Mouse (Mus musculus): Measurements from ENCODE around the gene Hnrnpm.

GRCm38 (mm10) chr17:33629487-33630125 is 57.1 kb downstream of the Hnrnpm start:
- TF ChIP-seq CTCF (IDR thresholded peaks at IDR 0.05; ENCODE audit: low read depth) (no peak), EP300 (optimal IDR thresholded peaks at IDR 0.05) (no peak)

Data from stomach, postnatal 0 days (tissue).